Mouse (Mus musculus) erythroblast, embryonic 14.5 days (primary cell): ENCODE data around the gene Spg7. TPM values are rescaled to one million over a fixed set of nuclear protein-coding genes. Genes with fewer than 3 reads are reported as not detected.

Experiments
- H3K27me3 ChIP-seq: 2 replicates; pipeline ENCODE4 v1.6.1; 2012; ENCODE audit warnings: inconsistent platforms; ENCODE audit not compliant: control insufficient read depth
- H3K36me3 ChIP-seq: 2 replicates; pipeline ENCODE4 v1.6.1; 2012; ENCODE audit warnings: mild to moderate bottlenecking, inconsistent platforms; ENCODE audit not compliant: control insufficient read depth
- H3K4me1 ChIP-seq: 2 replicates; pipeline ENCODE4 v1.6.1; 2012; ENCODE audit warnings: inconsistent platforms; ENCODE audit not compliant: control insufficient read depth
- H3K4me3 ChIP-seq: replicated peaks from 2 replicates; pipeline ENCODE3; 2012; ENCODE audit warnings: moderate library complexity, mild to moderate bottlenecking, inconsistent platforms
- H3K9me3 ChIP-seq: 2 replicates; pipeline ENCODE4 v1.6.1; 2012; ENCODE audit warnings: low read length, inconsistent platforms, mixed read lengths; ENCODE audit not compliant: control insufficient read depth
- GATA1 ChIP-seq: IDR thresholded peaks from 2 replicates; pipeline ENCODE4 v1.6.1; 2012; ENCODE audit warnings: low read length, inconsistent platforms, mixed read lengths
- TAL1 ChIP-seq: IDR thresholded peaks from 3 replicates; pipeline ENCODE4 v1.6.1; 2012; ENCODE audit warnings: low read length, inconsistent platforms, mixed read lengths
- polyA plus RNA-seq: library from polyadenylated mRNA; stranded (reverse); fragments of >175 nt; gene quantifications from 2 replicates; pipeline ENCODE4 v1.2.3, GENCODE M21; 2012

Gene Spg7
- polyA plus RNA-seq, 1 experiment: 6.3 TPM

GRCm38 (mm10) chr8:123114644-123115043 is 51.9 kb downstream of the Spg7 start:
- Histone ChIP-seq H3K4me3 (no peak overlapping the region), H3K4me1 (peaks cover 50% of the 10 kb centered on the region), H3K27me3 (peaks cover 46% of the 10 kb centered on the region), H3K9me3 (no peaks in the 10 kb centered on the region; the same call in 1 of the 2 replicates), H3K36me3 (no peaks in the 10 kb centered on the region)
- no peak for TF ChIP-seq GATA1
- TF ChIP-seq TAL1: no peak

- Histone ChIP-seq H3K9me3 (no peaks in the 10 kb centered on the region; the same call in 1 of the 2 replicates), H3K4me3 (peak within 1 kb of the TSS; percentile 53), H3K27me3 (peaks cover 52% of the 10 kb centered on the region), H3K4me1 (peaks cover 46% of the 10 kb centered on the region), H3K36me3 (no peaks in the 10 kb centered on the region)
- no peak for TF ChIP-seq TAL1
- TF ChIP-seq GATA1: no peak
Measured at GRCm38 (mm10) chr8:123117127-123117731, 54.5 kb downstream of the Spg7 start, which contains the start of gene Cpne7. Gene Cpne7, plus strand, starts transcription at chr8:123117374.

- H3K27me3 ChIP-seq: peaks cover 55% of the 10 kb centered on the region
- H3K4me1 ChIP-seq: peaks cover 46% of the 10 kb centered on the region
- H3K4me3 ChIP-seq: peak overlapping the region; percentile 53
- no peaks in the 10 kb centered on the region for H3K36me3 ChIP-seq
- no peaks in the 10 kb centered on the region; the same call in 1 of the 2 replicates for H3K9me3 ChIP-seq
- no peak for TF ChIP-seq TAL1
- no peak for TF ChIP-seq GATA1
Measured at GRCm38 (mm10) chr8:123117744-123118143, 55.0 kb downstream of the Spg7 start.

- H3K27me3 ChIP-seq: peaks cover 57% of the 10 kb centered on the region
Measured at GRCm38 (mm10) chr8:123122059-123122458, 59.3 kb downstream of the Spg7 start.

GRCm38 (mm10) chr8:123122670-123123069 is 59.9 kb downstream of the Spg7 start:
- Histone ChIP-seq H3K9me3 (no peaks in the 10 kb centered on the region; the same call in 1 of the 2 replicates), H3K36me3 (no peaks in the 10 kb centered on the region), H3K4me3 (no peak overlapping the region), H3K27me3 (peaks cover 56% of the 10 kb centered on the region), H3K4me1 (peaks cover 24% of the 10 kb centered on the region)
- TF ChIP-seq TAL1 (no peak), GATA1 (no peak)

More at GRCm38 (mm10) chr8:123122059-123122458, 59.3 kb downstream of the Spg7 start:
- Histone ChIP-seq H3K4me1 (peaks cover 30% of the 10 kb centered on the region), H3K9me3 (no peaks in the 10 kb centered on the region; the same call in 1 of the 2 replicates), H3K36me3 (no peaks in the 10 kb centered on the region), H3K4me3 (no peak overlapping the region)
- TF ChIP-seq TAL1 (no peak), GATA1 (no peak)

- Histone ChIP-seq H3K36me3 (no peaks in the 10 kb centered on the region), H3K27me3 (peaks cover 43% of the 10 kb centered on the region), H3K9me3 (no peaks in the 10 kb centered on the region), H3K4me1 (peaks cover 10% of the 10 kb centered on the region), H3K4me3 (no peak overlapping the region)
- TF ChIP-seq GATA1 (no peak), TAL1 (no peak)
Measured at GRCm38 (mm10) chr8:123126193-123126816, 63.6 kb downstream of the Spg7 start.

GRCm38 (mm10) chr8:123131041-123131440 is 68.3 kb downstream of the Spg7 start:
- TF ChIP-seq GATA1: no peak
- TF ChIP-seq TAL1: no peak
- Histone ChIP-seq H3K4me1 (peaks cover 7% of the 10 kb centered on the region), H3K27me3 (peaks cover 34% of the 10 kb centered on the region), H3K4me3 (no peak overlapping the region), H3K9me3 (peaks cover 6% of the 10 kb centered on the region), H3K36me3 (no peaks in the 10 kb centered on the region)

- Histone ChIP-seq H3K36me3 (no peaks in the 10 kb centered on the region), H3K27me3 (peaks cover 27% of the 10 kb centered on the region), H3K9me3 (peaks cover 6% of the 10 kb centered on the region), H3K4me1 (no peaks in the 10 kb centered on the region), H3K4me3 (no peak overlapping the region)
- no peak for TF ChIP-seq TAL1
- no peak for TF ChIP-seq GATA1
Measured at GRCm38 (mm10) chr8:123132953-123133352, 70.2 kb downstream of the Spg7 start.

- Histone ChIP-seq H3K36me3 (no peaks in the 10 kb centered on the region), H3K4me3 (no peak overlapping the region), H3K9me3 (peaks cover 6% of the 10 kb centered on the region), H3K4me1 (no peaks in the 10 kb centered on the region), H3K27me3 (peaks cover 24% of the 10 kb centered on the region)
- TF ChIP-seq GATA1: no peak
- no peak for TF ChIP-seq TAL1
Measured at GRCm38 (mm10) chr8:123134149-123134713, 71.5 kb downstream of the Spg7 start.
